Mouse (Mus musculus) lung, embryonic 15.5 days (tissue): Measurements from ENCODE around the gene Slc36a1. TPM values are rescaled to one million over a fixed set of nuclear protein-coding genes. Genes with fewer than 3 reads are reported as not detected.

Experiments used
- polyA plus RNA-seq: library from polyadenylated mRNA; unstranded; fragments of >200 nt; fragmentation: Nextera tagmentation; extraction: Ambion mirVana; gene quantifications from 2 replicates; pipeline ENCODE4 v1.2.1, GENCODE M21; 2015

The Slc36a1 gene
- polyA plus RNA-seq, 1 experiment from 2014 or later = 2.6 TPM

Other genes starting within 250 kb of the Slc36a1 start
- gene Tnip1, start 241.4 kb upstream of the Slc36a1 start, polyA plus RNA-seq = 14.9 and 17.5 TPM in 2 replicates
- 422 and 428 TPM in 2 replicates for gene Anxa6, start 170.9 kb upstream of the Slc36a1 start, polyA plus RNA-seq
- 2.9 and 3.8 TPM in 2 replicates for gene Ccdc69, start 126.2 kb upstream of the Slc36a1 start, polyA plus RNA-seq
- gene Gm2a, start 106.2 kb upstream of the Slc36a1 start, polyA plus RNA-seq = 18.4 and 21.3 TPM in 2 replicates
- not detected in 2 replicates for gene Slc36a3, start 52.6 kb upstream of the Slc36a1 start, polyA plus RNA-seq
- gene Slc36a2, start 19.3 kb upstream of the Slc36a1 start, polyA plus RNA-seq = 3.0 and 3.7 TPM in 2 replicates
- gene Fat2, start 132.2 kb downstream of the Slc36a1 start, polyA plus RNA-seq = 0.29 and 0.41 TPM in 2 replicates
- 1,944 and 2,059 TPM in 2 replicates for gene Sparc, start 218.8 kb downstream of the Slc36a1 start, polyA plus RNA-seq